Mouse (Mus musculus): Measurements from ENCODE around the gene Hemk1. TPM values are rescaled to one million over a fixed set of nuclear protein-coding genes. Genes with fewer than 3 reads are reported as not detected.

Gene Hemk1
- total and polyA plus RNA-seq, 3 experiments = 11.9 to 20.5 (median 12.1) TPM

- TF ChIP-seq SMC3 (IDR thresholded peaks at IDR 0.05; ENCODE audit: low read depth, low read length) (0 out of 2 replicates have a peak, but pooled peaks have one; percentile 3), ZMIZ1 (IDR thresholded peaks at IDR 0.05; ENCODE audit: low read depth, low read length) (no peak; the same call in 1 of the 2 replicates), ELF1 (IDR thresholded peaks at IDR 0.05; ENCODE audit: low read depth, low read length) (0 out of 2 replicates have a peak, but pooled peaks have one; percentile 6), BHLHE40 (IDR thresholded peaks at IDR 0.05; ENCODE audit: low read depth, low read length) (peak; percentile 89)
Measured at GRCm38 (mm10) chr9:107289211-107290076, 48.7 kb downstream of the Hemk1 start, which contains the start of gene Mapkapk3 (continued).

- dilution Hi-C loops (cut with MboI; ENCODE audit: extremely low pct_ligation_motif_present, extremely low pct_unique_long_range_greater_than_20kb, low sequenced_read_pairs) = no loop called here
- Histone ChIP-seq H3K27ac (ENCODE audit: insufficient read depth, low read depth) (peak overlapping the region; percentile 78), H3K36me3 (replicated peaks in 1 of 2; ENCODE audit: control insufficient read depth in 1 of 2, insufficient read depth in 1 of 2, low read length in 1 of 2) (peaks cover 9 to 34% of the 10 kb centered on the region in 2 experiments), H3K4me2 (ENCODE audit: insufficient read depth, low read depth, poor library complexity, severe bottlenecking) (peak overlapping the region; percentile 83), H3K9me3 (replicated peaks; ENCODE audit: low read length) (no peaks in the 10 kb centered on the region), H3K27me3 (replicated peaks) (peaks cover 8% of the 10 kb centered on the region), H3K4me3 (replicated peaks in 1 of 3; ENCODE audit: low read depth in 2 of 3, low read length in 2 of 3, poor library complexity in 1 of 3) (peak overlapping the region; percentile 80 to 85 (median 81)), H3K9ac (ENCODE audit: insufficient read depth, low read depth) (peak overlapping the region; percentile 70), H3K79me2 (replicated peaks; ENCODE audit: control insufficient read depth, extremely low read depth, insufficient read depth, poor library complexity, severe bottlenecking) (no peaks in the 10 kb centered on the region), H3K4me1 (ENCODE audit: control insufficient read depth in 1 of 2, insufficient read depth in 2 of 2) (peaks cover 5 to 44% of the 10 kb centered on the region in 2 experiments)
- in situ Hi-C loops (cut with MboI; ENCODE audit: low pct_ligation_motif_present, low pct_unique_long_range_greater_than_20kb, low sequenced_read_pairs) = loop anchor here (5.0 to 25.0 kb wide), 2 partner anchors 41 to 626 kb away; partner anchors contain the start of gene Grm2
- DNase-seq (ENCODE audit: extremely low read depth) = peak; percentile 94
- TF ChIP-seq E2F4 (IDR thresholded peaks at IDR 0.05; ENCODE audit: insufficient replicate concordance, low read depth, low read length) (no peak), NELFE (IDR thresholded peaks at IDR 0.05; ENCODE audit: low read depth, low read length) (peak; percentile 56; the same call in 1 of the 2 replicates), TBP (conservative IDR thresholded peaks at IDR 0.05; ENCODE audit: low read depth, low read length) (peak; percentile 67; the same call in 1 of the 2 replicates), CHD2 (IDR thresholded peaks at IDR 0.05; ENCODE audit: low read length) (no peak), MXI1 (IDR thresholded peaks at IDR 0.05; ENCODE audit: low read depth, low read length) (peak; percentile 18; the same call in 1 of the 2 replicates), RAD21 (IDR thresholded peaks at IDR 0.05; ENCODE audit: low read depth, low read length) (no peak), EP300 (IDR thresholded peaks at IDR 0.05; ENCODE audit: low read length) (no peak), UBTF (IDR thresholded peaks at IDR 0.05; ENCODE audit: low read depth, low read length) (no peak), KAT2A (IDR thresholded peaks at IDR 0.05; ENCODE audit: insufficient replicate concordance, low read length) (no peak), NRF1 (IDR thresholded peaks at IDR 0.05; ENCODE audit: low read depth, low read length) (no peak), IRF4 (IDR thresholded peaks at IDR 0.05; ENCODE audit: low read depth, low read length) (no peak), TCF12 (IDR thresholded peaks at IDR 0.05; ENCODE audit: low read depth, low read length) (no peak), HCFC1 (IDR thresholded peaks at IDR 0.05; ENCODE audit: low read depth, low read length) (no peak; the same call in 1 of the 2 replicates), USF2 (conservative IDR thresholded peaks at IDR 0.05; ENCODE audit: low read depth, low read length) (no peak), ZMIZ1 (IDR thresholded peaks at IDR 0.05; ENCODE audit: low read depth, low read length) (peak; percentile 51; the same call in 1 of the 2 replicates), ZC3H11A (IDR thresholded peaks at IDR 0.05; ENCODE audit: low read depth, low read length) (no peak), POLR2AphosphoS2 (IDR thresholded peaks at IDR 0.05; ENCODE audit: low read depth, low read length) (no peak), JUN (IDR thresholded peaks at IDR 0.05; ENCODE audit: insufficient read depth, low read depth, low read length) (no peak), MAFK (IDR thresholded peaks at IDR 0.05; ENCODE audit: insufficient replicate concordance, low read length) (no peak), MEF2A (IDR thresholded peaks at IDR 0.05; ENCODE audit: borderline replicate concordance, low read depth, low read length) (peak; percentile 42; the same call in 1 of the 2 replicates), POLR2A (IDR thresholded peaks at IDR 0.05; ENCODE audit: low read depth, low read length) (peak; percentile 56), MAZ (IDR thresholded peaks at IDR 0.05; ENCODE audit: low read depth, low read length) (0 out of 2 replicates have a peak, but pooled peaks have one; percentile 52), CHD1 (IDR thresholded peaks at IDR 0.05; ENCODE audit: low read depth, low read length) (no peak), JUND (conservative IDR thresholded peaks at IDR 0.05; ENCODE audit: low read depth, low read length) (no peak), SMC3 (IDR thresholded peaks at IDR 0.05; ENCODE audit: low read depth, low read length) (no peak), MAX (IDR thresholded peaks at IDR 0.05; ENCODE audit: low read length) (peak; percentile 80), ELF1 (IDR thresholded peaks at IDR 0.05; ENCODE audit: low read depth, low read length) (peak; percentile 93), RCOR1 (conservative IDR thresholded peaks at IDR 0.05; ENCODE audit: low read depth, low read length) (no peak), ZKSCAN1 (IDR thresholded peaks at IDR 0.05; ENCODE audit: borderline replicate concordance, low read depth, low read length) (no peak), CTCF (conservative IDR thresholded peaks at IDR 0.05 in 1 of 2, IDR thresholded peaks at IDR 0.05 in 1 of 2; ENCODE audit: low read depth in 2 of 2, low read length in 2 of 2) (no peak), ETS1 (conservative IDR thresholded peaks at IDR 0.05; ENCODE audit: low read depth, low read length) (no peak), SIN3A (IDR thresholded peaks at IDR 0.05; ENCODE audit: low read length) (peak; percentile 92), GABPA (IDR thresholded peaks at IDR 0.05; ENCODE audit: insufficient replicate concordance, low read depth, low read length) (no peak)
Measured at GRCm38 (mm10) chr9:107288711-107289110, 49.4 kb downstream of the Hemk1 start.
